In genomic region chr5:9010166-9010565, GRCm38 (mm10) we compare ENCODE assay signal across 20 mouse cellular contexts.
"Had no signal": no experiment of that assay in that cellular context is flagged by ENCODE, and none has a peak within 500 bp of the region (broad histone marks: within the 10 kb centered on the region; RNA-seq: fewer than 3 reads in every experiment).

No protein-coding gene starts in this region.

- H3K27me3 ChIP-seq: lung, embryonic 15.5 days; megakaryocyte, embryonic 14.5 days; midbrain, embryonic 13.5 days; midbrain, embryonic 15.5 days; neural tube, embryonic 12.5 days had no signal

- H3K27ac ChIP-seq: lung, embryonic 15.5 days; macrophage; midbrain, embryonic 13.5 days; midbrain, embryonic 15.5 days; neural tube, embryonic 12.5 days had no signal

- ATAC-seq: liver, postnatal 0 days; lung, postnatal 0 days; midbrain, embryonic 13.5 days; midbrain, embryonic 15.5 days had no signal

- H3K4me3 ChIP-seq: lung, embryonic 15.5 days; megakaryocyte, embryonic 14.5 days; midbrain, embryonic 13.5 days; midbrain, embryonic 15.5 days; neural tube, embryonic 12.5 days had no signal

- DNase-seq: liver, postnatal 0 days; lung, adult 2 months; lung, postnatal 14 days; lung, postnatal 36 days; retina, postnatal 1 day; right cerebral cortex, adult 18-20 months; right cerebral cortex, postnatal 25 days; right cerebral cortex, postnatal 4 days; spleen, adult 18-20 months; thymus, adult 18-20 months; thymus, postnatal 14 days; thymus, postnatal 36 days had no signal

- H3K4me1 ChIP-seq: lung, embryonic 15.5 days; midbrain, embryonic 13.5 days; midbrain, embryonic 15.5 days; neural tube, embryonic 12.5 days had no signal

- H3K36me3 ChIP-seq: lung, embryonic 15.5 days; midbrain, embryonic 13.5 days; midbrain, embryonic 15.5 days; neural tube, embryonic 12.5 days had no signal

- H3K9ac ChIP-seq: liver, postnatal 0 days; lung, embryonic 15.5 days; midbrain, embryonic 13.5 days; midbrain, embryonic 15.5 days; neural tube, embryonic 12.5 days had no signal

- H3K4me2 ChIP-seq: lung, embryonic 15.5 days; midbrain, embryonic 11.5 days; midbrain, embryonic 13.5 days; midbrain, embryonic 15.5 days; neural tube, embryonic 12.5 days had no signal

- H3K9me3 ChIP-seq: lung, embryonic 15.5 days; midbrain, embryonic 13.5 days; midbrain, embryonic 15.5 days; neural tube, embryonic 12.5 days had no signal
